Mouse (Mus musculus): ENCODE results near the gene Thrb. TPM values are rescaled to one million over a fixed set of nuclear protein-coding genes. Genes with fewer than 3 reads are reported as not detected.

Gene Thrb
- total RNA-seq, 2 experiments from 2014 or later: 7.3 to 8.4 TPM

DNA sequence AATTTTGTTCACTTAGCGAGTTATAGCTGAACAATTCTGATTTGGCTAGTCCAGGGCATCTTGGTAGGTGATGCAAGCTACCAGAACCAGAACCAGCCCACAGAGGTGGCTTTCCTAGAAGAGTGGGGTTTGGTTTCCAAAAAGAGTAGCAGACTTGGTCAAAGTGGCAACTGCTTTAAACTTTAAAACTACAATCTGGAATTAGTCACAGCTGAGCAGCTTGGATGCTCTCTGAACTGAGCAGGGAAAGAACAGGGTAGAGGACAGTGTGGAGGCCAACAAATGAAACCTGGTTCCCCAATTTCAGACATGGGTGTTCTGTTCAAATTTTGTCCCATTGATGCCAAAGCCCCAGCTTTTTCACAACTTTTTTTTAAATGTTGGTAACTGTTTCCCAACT lies 93.4 kb downstream of the Thrb start:
- no peak for DNase-seq
- intact Hi-C loops (cut with DNase I; ENCODE audit: low total_unique reads): no loop called here

DNA sequence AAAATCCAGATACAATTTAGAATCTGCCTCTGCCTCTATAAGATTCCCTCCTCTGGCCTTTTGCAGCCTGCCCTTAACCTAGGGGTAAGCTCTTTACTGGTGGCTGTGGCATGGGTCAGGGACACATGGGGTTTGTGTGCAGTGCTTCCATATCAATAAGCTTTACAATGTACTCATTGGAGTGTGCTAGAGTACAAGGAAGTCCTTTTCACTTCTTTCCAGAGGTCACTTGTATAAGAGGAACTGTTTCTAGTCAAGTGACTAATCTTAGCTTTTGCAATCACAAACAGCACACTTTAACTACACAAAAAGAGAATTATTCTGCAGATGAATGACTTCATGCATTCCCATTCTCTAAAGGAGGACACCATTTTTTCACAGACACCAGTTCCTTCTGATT lies 96.7 kb downstream of the Thrb start:
- intact Hi-C loops (cut with DNase I; ENCODE audit: low total_unique reads): no loop called here
- no peak for DNase-seq

DNA sequence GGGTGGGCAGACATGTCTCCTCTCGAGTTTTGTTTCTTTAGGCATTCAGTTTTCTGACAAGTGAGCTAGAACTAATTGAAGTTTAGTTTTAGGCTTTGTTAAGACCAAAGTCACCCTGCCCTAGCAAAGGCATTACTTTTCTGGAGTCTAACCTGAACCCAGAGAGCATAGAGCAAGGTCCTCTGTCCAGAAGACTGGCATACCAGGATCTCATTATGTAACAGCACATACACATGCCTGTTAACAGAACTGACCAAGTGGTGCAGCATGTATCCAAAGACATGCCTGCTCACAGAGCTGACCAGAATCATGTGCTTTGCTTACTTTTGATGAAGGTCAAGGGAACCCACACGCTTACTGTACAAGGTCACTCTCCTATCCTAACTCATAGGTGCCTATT lies 107.9 kb downstream of the Thrb start:
- intact Hi-C loops (cut with DNase I; ENCODE audit: low total_unique reads): no loop called here

DNA sequence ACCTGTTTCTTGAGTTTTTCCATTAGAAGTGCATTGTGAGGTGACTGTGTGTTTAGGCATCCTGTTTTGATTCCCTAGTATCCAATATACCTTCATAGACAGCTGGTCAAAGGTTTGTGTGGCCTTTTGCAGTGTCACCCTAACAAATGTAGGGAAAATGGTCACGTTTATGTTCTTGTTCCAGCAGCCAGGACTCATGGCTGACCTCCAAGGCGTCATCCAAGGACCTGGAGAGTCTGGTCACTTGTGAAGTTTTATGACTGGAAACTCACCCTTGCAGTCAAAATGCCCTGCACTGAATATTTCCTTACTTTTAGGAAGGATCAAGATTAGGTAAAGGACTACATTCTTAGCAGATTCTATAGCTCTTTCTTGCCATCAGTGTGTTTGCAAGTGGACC lies 114.3 kb downstream of the Thrb start:
- no peak for DNase-seq
- intact Hi-C loops (cut with DNase I; ENCODE audit: low total_unique reads): no loop called here

More for the DNA sequence above, 107.9 kb downstream of the Thrb start:
- no peak for DNase-seq

DNA sequence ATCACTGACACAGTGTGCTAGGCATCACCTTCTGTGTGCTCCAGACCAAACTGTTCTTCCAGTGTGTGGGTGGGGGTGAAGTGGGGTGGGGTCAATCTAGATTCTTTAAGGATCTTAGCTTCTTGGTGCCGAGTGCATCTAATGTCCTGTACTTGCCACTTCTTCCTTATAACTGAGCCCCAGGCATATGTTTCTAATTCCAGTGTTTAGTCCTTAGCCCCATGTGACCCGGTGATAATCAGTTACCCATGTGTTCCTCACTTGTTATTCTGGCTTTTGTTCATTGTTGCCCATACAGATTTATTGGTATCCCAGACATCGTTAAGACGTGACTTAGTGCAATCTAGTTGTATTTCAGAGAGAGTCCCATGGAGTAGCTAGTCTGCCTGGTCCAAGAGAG lies 121.9 kb downstream of the Thrb start:
- intact Hi-C loops (cut with DNase I; ENCODE audit: low total_unique reads): no loop called here
- DNase-seq: no peak

DNA sequence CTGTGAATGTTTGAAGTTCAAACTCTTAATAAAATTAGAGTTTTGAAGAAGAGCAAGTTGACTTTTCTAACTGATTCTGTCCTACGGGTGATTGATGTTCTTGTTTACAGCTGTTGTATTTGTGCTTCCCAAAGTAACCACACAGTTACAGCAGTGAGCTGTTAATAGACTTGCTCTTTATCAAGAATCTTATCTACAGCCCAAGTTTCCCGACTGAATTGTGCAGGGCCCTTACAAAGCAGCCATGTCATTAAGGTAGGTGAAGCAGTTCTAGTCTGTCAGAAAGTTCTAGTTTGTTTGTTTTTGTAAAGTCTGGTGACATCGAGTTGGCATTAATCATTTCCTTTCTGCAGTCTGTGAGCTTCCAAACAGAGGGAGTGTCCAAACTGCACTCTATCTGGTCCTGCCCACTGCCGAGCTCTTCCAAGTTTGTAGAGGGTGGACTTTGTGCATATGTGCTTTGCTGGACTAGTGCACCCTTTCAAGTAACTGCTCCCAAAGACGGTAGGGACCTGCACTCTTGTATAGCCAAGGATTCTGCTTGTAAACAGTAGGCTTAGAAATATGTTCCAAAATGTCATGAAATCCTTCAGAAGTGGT lies 124.2 kb downstream of the Thrb start:
- intact Hi-C loops (cut with DNase I; ENCODE audit: low total_unique reads): no loop called here
- DNase-seq: no peak

DNA sequence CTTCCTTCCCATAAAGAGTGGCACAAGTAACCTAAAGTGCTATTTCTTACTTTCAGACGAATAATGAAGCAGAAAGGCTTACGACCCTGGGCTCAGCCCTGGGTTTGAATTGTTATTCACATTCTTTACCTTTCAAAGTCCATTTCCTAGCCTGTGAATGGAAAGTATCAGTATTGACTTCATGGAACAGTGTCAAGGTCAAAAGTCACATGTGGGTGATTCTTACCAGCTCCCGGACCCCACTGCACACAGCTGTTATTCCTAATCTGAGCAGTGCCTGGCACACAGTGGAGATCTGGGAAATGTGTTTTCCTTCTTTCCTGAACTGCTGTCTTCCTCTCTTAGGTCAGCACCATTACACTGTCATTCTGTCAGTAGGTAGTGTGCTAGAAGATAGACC lies 125.3 kb downstream of the Thrb start:
- DNase-seq: no peak
- intact Hi-C loops (cut with DNase I; ENCODE audit: low total_unique reads): no loop called here

DNA sequence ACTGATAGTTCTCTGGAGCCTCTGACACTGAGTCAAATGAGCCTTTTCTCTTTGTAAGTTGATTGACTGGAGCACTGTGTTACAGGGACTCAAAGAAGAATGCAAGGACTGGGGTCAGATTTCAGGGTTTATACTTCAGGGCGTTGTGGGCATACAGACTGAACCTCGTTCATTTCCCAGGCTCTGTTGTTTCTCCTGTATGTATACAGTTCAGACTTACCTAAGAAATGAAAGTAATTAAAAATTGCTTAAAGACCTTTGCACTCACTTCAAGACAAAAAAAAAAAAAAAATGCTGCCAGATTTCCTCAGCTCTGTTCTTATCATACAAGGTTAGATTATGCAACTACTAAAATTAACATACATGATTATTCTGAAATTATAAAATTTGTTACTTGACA lies 126.2 kb downstream of the Thrb start:
- no peak for DNase-seq
- intact Hi-C loops (cut with DNase I; ENCODE audit: low total_unique reads): no loop called here

DNA sequence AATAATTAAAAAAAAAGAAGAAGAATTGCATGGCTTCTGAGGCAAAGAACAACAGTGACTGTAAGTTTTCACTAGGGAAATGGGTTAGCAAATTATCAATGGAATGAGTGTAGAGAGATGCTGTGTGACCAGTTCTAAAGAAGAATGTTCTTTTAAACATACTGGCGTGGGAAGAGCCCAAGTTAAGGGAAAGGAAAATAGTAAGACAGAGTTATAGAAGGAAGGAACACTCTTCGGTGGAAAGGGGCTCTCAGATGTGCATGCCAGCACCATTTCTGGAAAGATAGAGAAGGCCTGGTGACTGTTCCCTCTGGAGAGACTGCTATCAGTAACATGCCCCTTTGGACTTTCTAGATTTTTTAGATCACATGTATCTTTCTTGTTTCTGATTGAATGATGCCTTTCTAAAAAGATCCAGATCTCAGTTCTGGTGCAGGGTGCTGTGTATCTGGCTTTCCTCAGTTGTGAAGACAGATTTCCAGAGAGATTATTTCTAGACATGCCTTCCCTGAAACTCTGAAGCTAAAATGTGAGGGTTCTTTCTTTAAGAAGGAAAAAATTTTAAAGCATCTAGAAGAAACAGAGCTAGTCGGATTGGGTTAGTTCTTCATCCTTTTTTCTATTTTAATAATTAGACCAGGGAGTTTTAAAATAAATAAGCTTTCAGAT lies 144.0 kb downstream of the Thrb start:
- intact Hi-C loops (cut with DNase I; ENCODE audit: low total_unique reads): no loop called here
- no peak for DNase-seq

DNA sequence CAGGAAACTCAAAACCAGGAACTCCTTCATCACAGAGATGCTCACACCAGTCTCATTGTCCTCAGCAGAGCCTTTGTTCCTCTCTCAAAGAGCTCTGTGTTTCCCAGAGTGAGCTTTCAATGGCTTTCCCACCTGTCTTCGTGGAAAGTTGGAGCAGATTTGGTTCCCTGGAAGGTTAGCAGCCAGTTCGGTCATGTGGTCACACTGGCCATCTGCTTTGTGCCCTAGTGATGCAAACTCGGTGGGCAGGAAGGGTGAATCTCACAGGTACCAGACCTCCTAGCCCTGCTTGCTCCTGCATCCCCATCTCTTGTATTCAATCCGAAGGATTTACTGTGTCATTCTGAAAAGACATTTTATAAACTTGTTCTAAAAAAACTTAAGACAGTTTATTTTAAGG lies 151.0 kb downstream of the Thrb start:
- intact Hi-C loops (cut with DNase I; ENCODE audit: low total_unique reads): no loop called here
- DNase-seq: no peak

DNA sequence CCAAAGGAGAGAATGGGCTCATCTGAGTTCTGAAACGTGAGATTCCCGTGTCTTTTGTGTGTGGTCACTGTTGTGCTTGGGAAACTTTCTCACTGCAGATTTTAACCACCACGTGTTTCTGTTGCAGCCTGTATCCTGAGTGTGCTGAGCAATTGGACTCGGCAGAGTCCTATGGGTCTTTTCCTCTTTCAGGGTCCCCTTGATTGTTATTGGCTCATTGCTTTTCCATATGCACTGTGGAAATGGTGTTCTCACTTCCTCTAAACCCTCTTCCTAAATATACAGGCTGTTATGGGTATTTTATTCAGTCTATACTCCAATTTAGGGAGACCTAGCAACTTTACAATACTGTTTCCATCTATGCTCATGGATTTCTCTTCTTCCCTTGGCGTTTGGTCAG lies 152.4 kb downstream of the Thrb start:
- no peak for DNase-seq
- intact Hi-C loops (cut with DNase I; ENCODE audit: low total_unique reads): no loop called here

DNA sequence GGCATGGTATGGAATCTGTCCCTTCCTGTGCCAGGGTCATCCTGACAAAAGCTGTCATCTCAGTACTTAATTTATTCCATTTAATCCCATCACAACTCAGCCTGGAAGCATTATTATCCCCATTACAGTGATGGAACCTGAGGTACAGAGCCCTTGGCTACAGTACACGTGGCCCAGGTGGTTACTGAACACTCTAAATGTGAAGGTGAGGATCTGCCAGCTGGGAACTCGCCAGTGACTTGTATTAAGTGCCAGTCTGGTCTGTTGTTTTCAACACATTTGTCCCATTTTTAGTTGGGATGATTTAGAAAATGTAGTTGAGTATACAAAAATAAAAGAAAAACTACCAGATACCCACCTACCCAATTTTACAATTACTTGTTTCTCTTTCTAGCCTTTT lies 155.0 kb downstream of the Thrb start:
- no peak for DNase-seq
- intact Hi-C loops (cut with DNase I; ENCODE audit: low total_unique reads): no loop called here

DNA sequence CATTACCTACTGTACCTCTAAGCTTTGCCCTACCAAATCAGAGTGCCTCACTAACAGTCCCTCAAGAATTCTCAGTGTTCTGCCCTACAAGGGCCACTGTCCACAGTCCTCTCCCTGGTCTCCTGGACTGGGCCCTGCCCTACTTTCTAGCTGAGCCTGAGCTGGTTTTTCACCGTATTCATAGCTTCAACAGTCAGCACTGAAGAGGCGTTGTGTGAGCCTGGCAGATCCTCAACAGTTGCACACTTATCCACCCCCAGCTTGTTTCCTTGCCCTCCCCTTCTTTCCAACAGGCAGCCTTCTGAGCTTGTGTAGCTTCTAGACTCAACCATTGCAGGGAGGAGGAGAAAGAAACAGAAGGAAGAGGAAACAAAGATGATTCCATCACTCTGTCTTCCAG lies 158.0 kb downstream of the Thrb start:
- no peak for DNase-seq
- intact Hi-C loops (cut with DNase I; ENCODE audit: low total_unique reads): no loop called here

DNA sequence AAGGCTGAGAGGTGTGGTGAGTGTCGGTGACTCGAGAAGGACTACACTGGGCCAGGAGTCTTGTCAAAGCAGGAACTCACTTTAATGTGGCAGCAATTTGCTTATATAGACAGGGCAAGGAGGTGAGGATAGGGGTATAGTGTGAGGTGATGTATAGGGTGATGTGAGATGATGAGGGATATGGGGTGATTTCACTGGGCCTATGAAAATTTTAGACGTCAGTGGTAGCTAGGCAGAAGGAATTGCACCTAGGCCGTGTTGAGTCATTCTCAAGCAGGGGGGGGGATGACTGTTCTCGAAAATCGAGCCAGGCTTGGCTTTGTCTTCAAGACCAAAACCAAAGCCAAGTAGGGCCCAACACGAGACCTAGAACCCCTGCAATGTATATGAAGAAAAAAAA lies 162.7 kb downstream of the Thrb start:
- DNase-seq: no peak
- intact Hi-C loops (cut with DNase I; ENCODE audit: low total_unique reads): no loop called here

DNA sequence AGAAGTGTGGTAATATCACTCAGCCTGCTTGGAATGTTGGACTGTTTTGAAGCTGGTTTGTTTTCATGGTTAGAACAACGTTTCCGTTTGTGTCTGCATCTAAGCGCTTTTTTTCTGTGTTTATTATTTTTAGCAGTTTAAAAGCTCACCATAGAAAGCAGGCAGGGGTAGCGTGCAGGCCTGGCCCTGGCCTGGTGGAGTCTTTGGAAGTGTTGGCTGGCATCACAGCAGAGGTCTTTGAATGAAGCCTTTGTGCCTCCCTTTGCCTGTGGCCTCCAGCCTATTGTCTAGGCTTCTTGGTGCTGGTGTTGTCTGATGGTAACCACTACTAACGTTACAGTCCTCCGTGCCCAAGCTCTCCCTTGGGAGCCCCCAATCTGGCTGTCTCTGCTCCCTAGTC lies 167.3 kb downstream of the Thrb start:
- intact Hi-C loops (cut with DNase I; ENCODE audit: low total_unique reads): no loop called here
- DNase-seq: no peak

DNA sequence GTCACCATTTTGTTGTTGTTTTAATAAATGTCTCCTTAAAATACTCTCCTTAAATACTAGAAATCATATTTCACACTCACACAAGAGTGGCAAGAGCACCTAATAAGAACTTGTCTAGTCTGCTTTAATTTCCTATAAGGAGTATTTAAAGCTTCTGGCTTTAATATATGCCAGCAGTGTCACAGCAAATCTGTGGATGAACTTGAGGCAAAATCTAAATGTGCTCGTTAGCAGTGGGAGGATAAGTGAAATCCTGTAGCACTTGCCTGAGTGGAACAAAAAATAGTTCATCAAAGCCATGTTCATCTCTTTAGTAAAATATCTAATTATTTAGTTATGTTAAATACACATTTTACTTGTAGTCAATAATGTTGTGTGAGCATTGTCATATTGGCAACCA lies 175.7 kb downstream of the Thrb start:
- intact Hi-C loops (cut with DNase I; ENCODE audit: low total_unique reads): no loop called here
- DNase-seq: no peak

DNA sequence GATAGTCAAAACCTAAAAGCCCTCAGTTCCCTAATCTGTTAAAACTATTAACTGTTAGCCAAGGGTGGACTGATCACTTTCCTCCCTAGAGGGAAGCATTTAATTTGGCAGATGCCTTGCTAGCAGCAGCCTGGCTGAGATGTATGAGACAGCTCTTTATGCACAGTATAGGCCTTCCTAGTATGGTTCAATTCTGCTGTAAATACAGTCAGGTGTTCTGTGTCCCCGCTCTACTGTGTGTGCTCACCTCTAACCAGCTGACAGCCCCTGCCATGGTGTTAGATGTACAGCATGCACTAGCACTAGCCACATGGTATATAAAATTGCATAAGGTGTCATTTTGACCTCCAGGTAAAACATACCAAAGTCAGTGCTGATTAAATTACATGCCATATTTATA lies 176.7 kb downstream of the Thrb start:
- DNase-seq: no peak
- intact Hi-C loops (cut with DNase I; ENCODE audit: low total_unique reads): no loop called here

DNA sequence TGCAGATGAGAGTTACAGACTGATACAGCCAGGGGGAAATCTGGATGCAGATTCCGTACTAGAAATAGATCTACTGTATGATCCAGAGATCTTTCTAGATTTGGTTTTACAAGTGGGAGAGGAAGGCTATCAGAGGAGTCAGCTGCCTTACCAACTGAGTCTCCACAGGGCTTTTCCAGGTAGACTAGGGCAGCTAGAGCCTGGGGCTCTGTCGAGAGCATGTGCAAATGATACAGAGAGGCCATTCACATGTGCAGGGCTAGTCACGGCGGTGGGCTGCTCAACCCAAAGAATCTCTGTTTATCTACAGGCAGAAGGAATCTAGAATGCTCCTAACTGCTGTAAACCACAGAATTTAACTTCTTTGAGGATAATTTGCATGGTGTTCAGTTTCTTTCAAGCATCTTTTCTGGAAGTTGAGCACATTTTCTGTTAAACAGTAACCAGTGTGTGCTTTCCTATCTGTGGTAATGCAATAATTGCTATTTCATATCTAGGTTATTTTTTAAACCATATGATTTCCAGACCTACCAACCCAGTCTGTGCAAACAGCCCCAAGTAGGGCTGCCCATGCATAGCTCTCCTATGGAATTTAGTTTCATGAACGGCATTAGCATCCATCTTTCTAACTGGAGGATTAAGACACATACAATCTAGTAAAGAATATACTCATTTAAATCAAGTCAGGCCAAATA lies 185.1 kb downstream of the Thrb start:
- intact Hi-C loops (cut with DNase I; ENCODE audit: low total_unique reads): no loop called here
- DNase-seq: no peak

DNA sequence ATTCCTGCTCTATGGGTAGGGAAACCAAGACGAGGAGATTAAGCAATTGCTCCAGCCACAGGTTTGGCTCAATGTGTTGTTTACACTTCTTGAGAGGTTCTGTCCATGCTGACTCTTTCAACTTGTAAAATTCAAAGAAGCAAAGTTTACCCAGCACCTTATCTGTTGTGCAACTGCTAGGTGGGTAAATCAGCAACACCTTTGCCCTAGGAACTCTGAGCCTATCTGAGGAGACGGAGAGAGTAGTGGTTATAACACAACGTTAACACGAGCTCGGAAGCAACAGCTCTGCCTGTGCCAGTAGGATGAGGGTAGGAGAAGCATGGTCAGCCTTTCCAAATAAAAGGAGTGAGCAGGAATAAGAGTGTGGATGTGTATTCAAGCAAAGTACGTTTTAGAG lies 185.8 kb downstream of the Thrb start:
- no peak for DNase-seq
- intact Hi-C loops (cut with DNase I; ENCODE audit: low total_unique reads): no loop called here

DNA sequence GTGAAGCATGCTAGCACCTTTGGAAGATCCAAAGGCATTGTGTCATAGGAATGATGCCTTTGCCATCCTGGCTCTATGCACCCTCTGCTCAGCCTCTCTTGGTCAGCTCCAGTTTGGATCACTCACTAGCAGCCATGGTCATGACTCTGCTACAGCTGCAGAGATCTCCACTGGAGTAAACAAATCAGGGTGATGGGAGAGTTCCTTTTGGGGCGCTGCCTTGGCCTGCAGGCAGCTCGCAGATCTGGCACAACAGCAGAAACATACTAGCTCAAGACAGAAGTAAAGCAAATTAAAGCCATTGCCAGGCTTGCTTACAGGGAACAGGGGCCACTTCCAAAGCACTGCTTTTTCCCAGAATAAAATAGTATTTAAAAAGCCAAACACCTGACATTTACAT lies 186.6 kb downstream of the Thrb start:
- DNase-seq: no peak
- intact Hi-C loops (cut with DNase I; ENCODE audit: low total_unique reads): no loop called here

DNA sequence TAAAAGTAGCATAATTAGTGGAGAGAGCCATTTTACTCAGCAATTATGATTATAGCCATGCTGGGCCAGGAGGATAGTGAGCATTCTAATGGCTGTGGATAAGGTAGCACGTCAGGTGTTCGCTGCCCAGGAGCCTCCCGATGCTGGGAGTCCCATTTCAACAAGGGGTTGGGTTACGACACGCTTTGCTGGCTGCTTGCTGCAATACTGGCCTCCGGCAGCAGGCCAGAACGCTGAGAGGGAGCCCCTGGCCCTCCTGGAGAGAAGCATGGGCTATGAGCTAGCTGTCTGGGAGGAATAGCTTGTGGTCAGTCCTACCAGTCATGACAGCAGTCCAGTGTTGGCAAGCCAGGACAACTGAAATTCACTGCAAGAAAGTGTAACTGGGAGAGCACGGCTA lies 187.2 kb downstream of the Thrb start:
- no peak for DNase-seq
- intact Hi-C loops (cut with DNase I; ENCODE audit: low total_unique reads): no loop called here

Data from gastrocnemius, postnatal 14 days (tissue).